Mouse (Mus musculus) embryonic facial prominence, embryonic 11.5 days (tissue): ENCODE data around the gene Tpd52l2. TPM values are rescaled to one million over a fixed set of nuclear protein-coding genes. Genes with fewer than 3 reads are reported as not detected.

Experiments used
- ATAC-seq: fragments of 200-750 bp; cut with Nextera tagmentation; replicated peaks from 2 replicates; pipeline ENCODE4 v1.8.0; 2017; ENCODE audit warnings: low read depth; ENCODE audit not compliant: insufficient number of reproducible peaks, low FRiP score, low TSS enrichment
- DNase-seq: peaks from one replicate; pipeline ENCODE4 v3.0.0-alpha.2; 2015; ENCODE audit warnings: low spot score
- H3K27ac ChIP-seq: fragments of 300-500 bp; sonication (generic); replicated peaks from 2 replicates; pipeline ENCODE4 v1.5.1; 2014; ENCODE audit warnings: mild to moderate bottlenecking, low read depth, low read length, control low read depth
- H3K27me3 ChIP-seq: fragments of 300-500 bp; sonication (generic); 2 replicates; pipeline ENCODE4 v1.6.1; 2014; ENCODE audit warnings: mild to moderate bottlenecking, low read length, moderate library complexity, mixed read lengths; ENCODE audit not compliant: control insufficient read depth, insufficient read depth
- H3K36me3 ChIP-seq: fragments of 300-500 bp; sonication (generic); replicated peaks from 2 replicates; pipeline ENCODE4 v1.6.1; 2014; ENCODE audit warnings: low read depth, mild to moderate bottlenecking, low read length, moderate library complexity, mixed read lengths; ENCODE audit not compliant: control insufficient read depth, insufficient read depth
- H3K4me1 ChIP-seq: fragments of 300-500 bp; sonication (generic); 2 replicates; pipeline ENCODE4 v1.6.1; 2014; ENCODE audit warnings: low read length, mixed read lengths; ENCODE audit not compliant: control insufficient read depth, insufficient read depth
- H3K4me2 ChIP-seq: fragments of 300-500 bp; sonication (generic); 2 replicates; pipeline ENCODE4 v1.6.1; 2014; ENCODE audit warnings: low read depth, mild to moderate bottlenecking, control low read depth, low read length, moderate library complexity
- H3K4me3 ChIP-seq: fragments of 300-500 bp; sonication (generic); 2 replicates; pipeline ENCODE4 v1.5.1; 2014; ENCODE audit warnings: low read depth, low read length, control low read depth
- H3K9ac ChIP-seq: fragments of 300-500 bp; sonication (generic); replicated peaks from 2 replicates; pipeline ENCODE4 v1.6.1; 2014; ENCODE audit warnings: mild to moderate bottlenecking, control low read depth, low read length
- H3K9me3 ChIP-seq: fragments of 300-500 bp; sonication (generic); replicated peaks from 2 replicates; pipeline ENCODE4 v1.6.1; 2016; ENCODE audit warnings: mild to moderate bottlenecking, low read length, inconsistent platforms, mixed read lengths; ENCODE audit not compliant: control insufficient read depth
- WGBS: fragments of 180-500 bp; shearing (Covaris S2); extraction: QIAGEN DNeasy Blood & Tissue Kit; methylation state at CpG from one replicate; pipeline ENCODE4 v1.1.7; 2014; 5-methylcytosine and 5-hydroxymethylcytosine counted together
- polyA plus RNA-seq: library from polyadenylated mRNA; unstranded; fragments of >200 nt; fragmentation: Nextera tagmentation; extraction: Ambion mirVana; gene quantifications from 2 replicates; pipeline ENCODE4 v1.2.1, GENCODE M21; 2014

The Tpd52l2 gene
- polyA plus RNA-seq, 1 experiment from 2014 or later: 169 TPM

DNA sequence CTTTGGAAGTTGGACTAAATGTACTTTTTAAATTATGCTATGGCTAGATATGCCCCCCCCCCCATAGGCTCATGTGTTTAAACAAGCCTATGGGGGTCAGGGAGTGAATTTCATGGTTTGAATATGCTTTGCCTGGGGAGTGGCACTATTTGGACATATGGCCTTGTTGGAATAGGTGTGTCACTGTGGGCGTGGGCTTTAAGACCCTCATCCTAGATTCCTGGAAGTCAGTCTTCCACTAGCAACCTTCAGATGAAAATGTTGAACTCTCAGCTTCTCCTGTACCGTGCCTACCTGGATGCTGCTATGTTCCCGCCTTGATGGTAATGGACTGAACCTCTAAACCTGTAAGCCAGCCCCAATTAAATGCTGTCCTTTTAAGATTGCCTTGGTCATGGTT is 35.6 kb downstream of the Tpd52l2 start:
- Histone ChIP-seq H3K27me3 (no peaks in the 10 kb centered on the region), H3K9me3 (no peaks in the 10 kb centered on the region; the same call in 1 of the 2 replicates), H3K4me3 (no peak overlapping the region), H3K9ac (no peak overlapping the region), H3K36me3 (no peaks in the 10 kb centered on the region), H3K4me1 (no peaks in the 10 kb centered on the region), H3K27ac (no peak overlapping the region), H3K4me2 (no peak overlapping the region)
- DNase-seq (no peak), ATAC-seq (no peak)
- WGBS: 93% methylated on average over 3 of the region's 3 CpGs

DNA sequence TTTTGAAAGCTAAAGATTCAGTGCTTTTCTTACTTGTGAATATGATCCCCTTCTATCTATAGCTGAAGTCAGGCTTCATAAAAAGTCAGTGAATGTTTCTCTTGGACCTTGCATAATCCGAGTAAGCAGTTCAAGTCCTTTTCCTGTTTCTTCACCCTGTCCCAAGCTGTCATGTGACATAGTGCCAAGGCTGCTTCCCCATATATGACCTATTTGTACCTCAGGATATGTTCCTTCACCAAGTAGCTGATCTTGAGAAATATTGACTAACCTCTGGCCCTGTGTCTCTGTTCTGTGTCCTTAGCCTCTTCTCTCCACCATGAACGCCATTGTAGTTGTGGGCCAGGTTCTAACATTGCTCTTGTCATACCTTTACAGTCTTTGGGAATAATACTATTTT is 39.5 kb downstream of the Tpd52l2 start:
- H3K4me3 ChIP-seq: no peak overlapping the region
- H3K27me3 ChIP-seq: no peaks in the 10 kb centered on the region
- H3K4me1 ChIP-seq: no peaks in the 10 kb centered on the region
- 88% methylated on average over 2 of the region's 2 CpGs for WGBS
- H3K27ac ChIP-seq: no peak overlapping the region
- H3K9ac ChIP-seq: no peak overlapping the region
- no peak overlapping the region for H3K4me2 ChIP-seq
- H3K36me3 ChIP-seq: no peaks in the 10 kb centered on the region
- H3K9me3 ChIP-seq: no peaks in the 10 kb centered on the region
- DNase-seq (no peak), ATAC-seq (no peak)

DNA sequence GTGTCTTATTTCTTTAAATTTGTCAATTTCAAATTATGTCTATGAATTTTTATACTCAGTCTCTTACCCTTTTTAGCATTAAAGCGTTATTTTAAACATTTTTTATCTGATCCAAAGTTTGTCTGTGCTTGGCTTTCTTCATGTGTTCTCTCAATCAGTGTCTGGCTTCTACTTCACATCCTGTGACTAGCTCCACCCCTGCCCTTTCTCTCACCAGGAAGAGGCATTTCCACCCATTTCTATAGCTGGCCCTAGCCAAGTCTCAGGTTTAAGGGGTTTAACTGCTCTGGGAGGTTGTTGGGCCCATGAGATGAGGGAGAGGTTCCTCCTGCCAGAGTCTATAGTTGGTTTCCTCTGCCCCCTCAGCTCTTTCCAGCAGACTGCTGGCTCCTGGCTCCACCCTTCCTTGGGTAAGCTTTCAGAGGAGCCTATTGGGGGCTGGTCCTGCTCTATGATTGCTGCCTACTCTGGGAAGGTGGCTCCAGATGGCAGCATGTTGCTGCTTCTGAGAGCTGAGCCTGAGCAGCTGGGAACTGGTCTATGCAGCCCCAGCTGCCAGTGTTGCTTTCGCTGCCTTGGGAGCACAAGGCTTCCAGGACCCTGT is 40.6 kb downstream of the Tpd52l2 start:
- Histone ChIP-seq H3K9ac (no peak overlapping the region), H3K4me1 (no peaks in the 10 kb centered on the region), H3K27ac (no peak overlapping the region), H3K4me2 (no peak overlapping the region), H3K36me3 (no peaks in the 10 kb centered on the region), H3K4me3 (no peak overlapping the region), H3K9me3 (no peaks in the 10 kb centered on the region), H3K27me3 (no peaks in the 10 kb centered on the region)
- 94% methylated on average over 2 of the region's 2 CpGs for WGBS
- peak; percentile 5 for DNase-seq
- 0 out of 2 replicates have a peak, but pooled peaks have one; percentile 62 for ATAC-seq

DNA sequence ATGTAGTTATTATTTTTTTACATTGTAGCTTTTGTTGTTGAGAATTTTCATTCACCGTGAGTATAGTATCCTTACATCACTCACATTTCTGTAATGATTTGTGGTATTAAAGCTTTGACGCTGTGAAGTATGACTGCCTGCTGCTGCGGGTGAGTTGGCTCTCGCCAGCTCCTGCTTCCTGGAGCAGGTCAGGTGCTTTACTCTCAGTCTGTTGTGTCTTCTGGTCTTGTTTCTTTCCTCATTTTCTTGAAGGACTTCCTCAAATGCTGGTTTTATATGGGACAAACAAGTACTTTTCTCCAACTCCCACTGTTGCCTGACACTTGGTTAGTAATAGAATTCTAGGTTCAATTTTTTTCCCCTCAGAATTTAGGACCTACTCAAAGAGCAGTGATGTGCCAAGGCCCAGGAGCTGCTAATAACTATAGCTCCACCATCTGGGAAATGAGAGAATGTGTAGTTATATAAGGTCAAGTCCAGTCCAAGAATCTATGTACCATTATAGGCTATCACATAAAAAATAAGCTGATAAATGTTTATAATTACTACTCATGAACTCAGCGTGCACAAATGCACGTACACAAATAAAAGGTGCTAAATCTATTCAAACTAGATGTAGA is 44.9 kb downstream of the Tpd52l2 start:
- no peak for ATAC-seq
- H3K4me3 ChIP-seq: no peak overlapping the region
- no peak overlapping the region for H3K27ac ChIP-seq
- no peak overlapping the region for H3K9ac ChIP-seq
- H3K4me2 ChIP-seq: no peak overlapping the region
- H3K4me1 ChIP-seq: no peaks in the 10 kb centered on the region
- H3K27me3 ChIP-seq: no peaks in the 10 kb centered on the region
- no peak for DNase-seq
- H3K9me3 ChIP-seq: no peaks in the 10 kb centered on the region
- no peaks in the 10 kb centered on the region for H3K36me3 ChIP-seq
- 94% methylated on average over 6 of the region's 6 CpGs for WGBS

DNA sequence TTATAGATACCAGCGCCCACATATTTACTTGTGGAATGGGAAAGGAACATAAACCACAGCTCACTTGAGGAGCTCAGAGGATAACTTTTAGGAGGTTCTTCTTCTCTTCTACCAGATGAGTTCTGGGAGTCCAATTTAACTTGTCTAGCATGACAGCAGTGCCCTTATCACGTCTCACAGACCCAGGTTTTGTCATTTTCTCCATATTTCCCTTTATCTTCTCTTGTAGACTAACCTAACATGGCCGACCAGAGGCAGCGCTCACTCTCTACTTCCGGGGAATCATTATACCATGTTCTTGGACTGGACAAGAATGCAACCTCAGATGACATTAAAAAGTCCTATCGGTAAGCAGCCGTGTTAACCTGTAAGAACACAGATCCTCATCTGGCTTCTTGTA is 49.2 kb downstream of the Tpd52l2 start:
- WGBS: 95% methylated on average over 7 of the region's 7 CpGs
- ATAC-seq (no peak), DNase-seq (no peak)
- Histone ChIP-seq H3K27ac (no peak overlapping the region), H3K4me1 (no peaks in the 10 kb centered on the region), H3K4me3 (no peak overlapping the region), H3K36me3 (peaks cover 13% of the 10 kb centered on the region), H3K4me2 (no peak overlapping the region), H3K9me3 (no peaks in the 10 kb centered on the region), H3K27me3 (no peaks in the 10 kb centered on the region), H3K9ac (no peak overlapping the region)

DNA sequence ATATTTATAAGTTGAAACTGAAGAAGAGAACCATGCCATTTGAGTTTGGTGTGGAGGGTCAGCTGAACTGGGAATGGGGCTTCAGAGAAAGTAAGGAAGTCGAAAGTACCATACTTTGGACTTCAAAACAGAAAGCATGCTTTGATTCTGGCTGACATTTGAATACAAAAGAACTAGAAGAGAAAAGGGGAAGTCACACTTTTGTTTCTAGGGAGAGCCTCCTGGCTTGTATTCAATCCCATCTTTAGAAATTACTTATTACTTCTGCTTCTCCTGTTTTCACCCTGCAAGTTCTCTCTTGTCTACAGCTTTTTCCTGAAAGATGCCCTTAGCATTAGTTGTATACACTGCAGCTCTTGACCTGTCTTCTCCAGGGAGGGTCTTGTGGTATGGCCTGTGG is 51.3 kb downstream of the Tpd52l2 start:
- Histone ChIP-seq H3K9ac (no peak overlapping the region), H3K9me3 (no peaks in the 10 kb centered on the region), H3K27me3 (no peaks in the 10 kb centered on the region), H3K36me3 (peaks cover 13% of the 10 kb centered on the region), H3K4me1 (no peaks in the 10 kb centered on the region), H3K4me3 (no peak overlapping the region), H3K4me2 (no peak overlapping the region), H3K27ac (no peak overlapping the region)
- DNase-seq (no peak), ATAC-seq (no peak)
- WGBS: 85% methylated on average over 1 of the region's 1 CpGs

DNA sequence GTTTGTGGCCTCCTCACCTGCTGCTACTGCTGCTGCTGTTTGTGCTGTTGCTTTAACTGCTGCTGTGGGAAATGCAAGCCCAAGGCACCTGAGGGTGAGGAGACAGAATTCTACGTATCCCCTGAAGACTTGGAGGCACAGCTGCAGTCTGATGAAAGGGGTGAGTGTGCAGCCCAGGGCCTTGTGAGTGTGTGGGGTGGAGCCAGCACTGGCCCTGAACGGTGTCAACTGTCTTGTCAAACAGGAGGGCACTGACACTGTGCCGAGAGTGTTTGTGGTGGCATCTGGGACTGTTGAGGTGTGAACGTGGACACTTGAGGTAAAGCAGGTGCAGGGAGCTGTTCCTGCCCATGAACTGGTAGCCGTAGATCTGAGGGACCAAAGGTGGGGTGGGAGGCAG is 51.7 kb downstream of the Tpd52l2 start:
- DNase-seq: no peak
- Histone ChIP-seq H3K27me3 (no peaks in the 10 kb centered on the region), H3K9ac (no peak overlapping the region), H3K9me3 (no peaks in the 10 kb centered on the region), H3K4me1 (no peaks in the 10 kb centered on the region), H3K36me3 (peaks cover 13% of the 10 kb centered on the region), H3K4me2 (no peak overlapping the region), H3K27ac (no peak overlapping the region), H3K4me3 (no peak overlapping the region)
- no peak for ATAC-seq
- WGBS: 94% methylated on average over 5 of the region's 5 CpGs

DNA sequence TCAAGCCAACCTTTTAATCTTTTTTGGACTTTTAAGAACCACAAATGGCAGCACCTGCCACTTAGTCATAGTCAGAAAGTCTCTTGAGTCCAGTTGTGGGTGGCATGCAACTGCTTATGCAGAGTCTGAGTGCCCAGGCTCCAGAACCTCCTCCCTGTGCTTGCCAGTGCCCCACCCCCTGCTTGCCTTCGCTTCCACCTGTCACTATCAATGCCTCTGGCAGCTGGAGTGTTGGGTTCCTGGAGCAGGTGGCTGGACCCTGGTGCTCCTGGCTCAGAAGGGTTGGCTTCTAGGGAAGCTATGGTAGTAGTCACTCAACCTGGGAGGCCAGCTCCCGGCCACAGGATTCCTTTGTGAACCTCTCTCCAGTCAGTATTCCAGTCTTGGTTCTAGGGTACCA is 53.3 kb downstream of the Tpd52l2 start:
- H3K27ac ChIP-seq: no peak overlapping the region
- H3K4me1 ChIP-seq: no peaks in the 10 kb centered on the region
- ATAC-seq (no peak), DNase-seq (no peak)
- H3K4me3 ChIP-seq: no peak overlapping the region
- 81% methylated on average over 2 of the region's 2 CpGs for WGBS
- no peaks in the 10 kb centered on the region for H3K9me3 ChIP-seq
- H3K36me3 ChIP-seq: peaks cover 13% of the 10 kb centered on the region
- no peaks in the 10 kb centered on the region for H3K27me3 ChIP-seq
- H3K9ac ChIP-seq: no peak overlapping the region
- H3K4me2 ChIP-seq: no peak overlapping the region
